Mouse (Mus musculus) stomach, embryonic 16.5 days (tissue): Measurements from ENCODE around the gene H2-Oa. TPM values are rescaled to one million over a fixed set of nuclear protein-coding genes. Genes with fewer than 3 reads are reported as not detected.

ENCODE experiments used
- ATAC-seq: fragments of 200-750 bp; cut with Nextera tagmentation; 2 replicates; pipeline ENCODE4 v1.8.0; 2017; ENCODE audit warnings: moderate number of reproducible peaks, moderate TSS enrichment; ENCODE audit not compliant: insufficient read depth, low FRiP score
- H3K27ac ChIP-seq: fragments of 300-500 bp; sonication (generic); 2 replicates; pipeline ENCODE4 v1.5.1; 2014; ENCODE audit warnings: low read length
- H3K27me3 ChIP-seq: fragments of 300-500 bp; sonication (generic); 2 replicates; pipeline ENCODE4 v1.6.1; 2014; ENCODE audit warnings: low read length, control low read depth, mixed read lengths; ENCODE audit not compliant: control insufficient read depth, insufficient read depth
- H3K36me3 ChIP-seq: fragments of 300-500 bp; sonication (generic); 2 replicates; pipeline ENCODE4 v1.6.1; 2014; ENCODE audit warnings: low read length; ENCODE audit not compliant: control insufficient read depth, insufficient read depth
- H3K4me1 ChIP-seq: fragments of 300-500 bp; sonication (generic); 2 replicates; pipeline ENCODE4 v1.6.1; 2014; ENCODE audit warnings: low read length, control low read depth, mixed read lengths; ENCODE audit not compliant: control insufficient read depth, insufficient read depth
- H3K4me2 ChIP-seq: fragments of 300-500 bp; sonication (generic); 2 replicates; pipeline ENCODE4 v1.6.1; 2014; ENCODE audit warnings: low read depth, low read length, mixed read lengths
- H3K4me3 ChIP-seq: fragments of 300-500 bp; sonication (generic); replicated peaks from 2 replicates; pipeline ENCODE4 v1.5.1; 2014; ENCODE audit warnings: mild to moderate bottlenecking, low read length
- H3K9ac ChIP-seq: fragments of 300-500 bp; sonication (generic); 2 replicates; pipeline ENCODE4 v1.6.1; 2014; ENCODE audit warnings: low read length
- H3K9me3 ChIP-seq: fragments of 300-500 bp; sonication (generic); replicated peaks from 2 replicates; pipeline ENCODE4 v1.6.1; 2016; ENCODE audit warnings: low read length, control low read depth; ENCODE audit not compliant: control insufficient read depth
- WGBS: fragments of 180-500 bp; shearing (Covaris S2); extraction: QIAGEN DNeasy Blood & Tissue Kit; methylation state at CpG from one replicate; pipeline ENCODE4 v1.1.7; 2014; 5-methylcytosine and 5-hydroxymethylcytosine counted together
- polyA plus RNA-seq: library from polyadenylated mRNA; unstranded; fragments of >200 nt; fragmentation: Nextera tagmentation; extraction: Ambion mirVana; gene quantifications from 2 replicates; pipeline ENCODE4 v1.2.1, GENCODE M21; 2015

The H2-Oa gene
- polyA plus RNA-seq, 1 experiment from 2014 or later, result 0.61 TPM

- H3K36me3 ChIP-seq, result peaks cover 29% of the 10 kb centered on the region
- peaks cover 18% of the 10 kb centered on the region for H3K4me1 ChIP-seq
- H3K9ac ChIP-seq, result peak overlapping the region; percentile 87
- WGBS, result under 1% methylated on average over 38 of the region's 38 CpGs
- H3K27ac ChIP-seq, result peak overlapping the region; percentile 78
- ATAC-seq, result no peak
- no peaks in the 10 kb centered on the region for H3K27me3 ChIP-seq
- peak overlapping the region; percentile 96 for H3K4me3 ChIP-seq
- peak overlapping the region; percentile 97 for H3K4me2 ChIP-seq
- no peaks in the 10 kb centered on the region for H3K9me3 ChIP-seq
These were observed 26.7 kb downstream of the H2-Oa start for GRCm38 (mm10) chr17:34118873-34119248.

DNA sequence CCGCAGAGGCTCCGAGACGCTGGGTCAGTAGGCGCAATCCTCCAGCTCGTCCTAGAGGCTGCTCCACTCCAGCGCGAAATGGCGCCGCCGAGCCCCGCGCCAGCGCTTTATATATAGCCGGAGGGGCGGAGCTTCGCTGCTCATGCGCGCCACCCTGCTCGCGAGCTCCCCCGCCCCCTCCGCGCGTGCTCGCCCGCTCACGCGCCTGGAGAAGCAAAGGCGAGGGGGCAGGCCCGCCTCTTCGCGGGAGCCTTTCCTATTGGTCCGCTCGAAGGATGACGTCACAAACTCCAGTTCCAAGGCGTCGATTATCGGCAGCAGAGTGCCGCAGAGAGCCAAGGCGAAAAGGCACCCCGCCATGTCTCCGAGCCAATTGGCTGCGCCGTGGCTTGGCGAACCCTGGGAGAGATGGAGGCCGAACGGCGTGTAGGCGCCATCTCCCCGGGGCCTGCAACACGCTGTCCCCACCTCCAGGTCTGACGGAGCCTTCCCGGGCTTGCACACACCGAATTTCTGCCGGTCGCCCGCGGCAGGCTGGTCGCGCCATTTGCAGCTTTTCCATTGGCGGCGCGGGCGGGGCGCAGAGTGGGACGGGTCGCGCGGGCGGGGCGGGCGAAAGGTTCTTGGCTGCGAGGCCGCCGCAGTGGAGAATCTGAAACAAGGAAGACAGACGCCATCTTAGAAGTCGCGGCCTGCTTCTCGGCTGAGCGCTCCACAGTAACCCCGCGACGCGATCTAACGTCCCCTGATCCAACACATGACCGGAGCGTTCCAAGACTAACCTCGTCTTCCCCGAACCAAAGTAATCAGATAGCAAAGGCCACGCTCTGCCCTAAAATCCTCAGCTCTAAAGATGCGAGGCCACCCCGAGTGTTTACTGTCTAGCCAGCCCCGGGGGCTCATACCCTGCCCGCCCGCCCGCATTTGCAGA, 27.4 kb downstream of the H2-Oa start, which contains the start of gene H2-DMa:
Gene H2-DMa, plus strand, starts transcription at position 293 of the 931 bp plus-strand sequence.
- Histone ChIP-seq H3K4me3 (peak within 1 kb of the TSS; percentile 96), H3K4me1 (peaks cover 20% of the 10 kb centered on the region), H3K27me3 (no peaks in the 10 kb centered on the region), H3K36me3 (peaks cover 23% of the 10 kb centered on the region), H3K9me3 (no peaks in the 10 kb centered on the region), H3K9ac (peak within 1 kb of the TSS; percentile 99), H3K4me2 (peak within 1 kb of the TSS; percentile 97), H3K27ac (peak within 1 kb of the TSS; percentile 100)
- 1% methylated on average over 96 of the region's 96 CpGs for WGBS
- peak; percentile 80 for ATAC-seq

DNA sequence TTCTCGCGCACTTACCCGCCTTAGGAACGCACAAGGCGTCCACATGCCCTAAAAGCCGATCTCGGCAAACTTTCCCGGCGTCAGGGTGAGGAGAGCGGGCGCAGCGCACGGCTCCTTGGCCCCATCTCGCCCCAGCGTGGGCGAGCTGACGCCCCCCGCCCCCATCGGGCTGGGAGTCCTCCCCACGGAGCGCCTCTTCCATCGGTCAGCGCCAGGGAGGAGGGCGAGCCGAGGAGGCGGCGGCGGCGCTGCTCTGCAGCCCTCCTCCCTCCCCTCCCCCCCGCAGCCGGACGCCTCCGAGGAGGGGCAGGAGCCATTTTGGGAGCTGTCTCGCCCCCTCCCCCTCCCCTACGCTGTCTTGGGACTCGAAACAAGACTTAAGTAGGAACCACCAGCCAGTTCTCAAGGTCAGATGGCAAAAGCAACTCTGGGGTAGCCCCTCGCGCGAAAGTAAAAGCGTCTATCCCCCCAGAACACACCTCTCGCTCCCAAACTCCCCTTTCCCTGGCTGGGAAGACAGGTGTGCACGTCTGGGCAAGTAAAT, 28.1 kb downstream of the H2-Oa start:
- H3K9ac ChIP-seq, result peak overlapping the region; percentile 99
- peak overlapping the region; percentile 100 for H3K27ac ChIP-seq
- no peaks in the 10 kb centered on the region for H3K27me3 ChIP-seq
- under 1% methylated on average over 42 of the region's 42 CpGs for WGBS
- H3K36me3 ChIP-seq, result peaks cover 15% of the 10 kb centered on the region
- ATAC-seq, result peak; percentile 30
- H3K4me2 ChIP-seq, result peak overlapping the region; percentile 83
- peaks cover 23% of the 10 kb centered on the region for H3K4me1 ChIP-seq
- no peaks in the 10 kb centered on the region for H3K9me3 ChIP-seq
- H3K4me3 ChIP-seq, result peak overlapping the region; percentile 96

- Histone ChIP-seq H3K9me3 (no peaks in the 10 kb centered on the region), H3K27ac (peak overlapping the region; percentile 100), H3K4me3 (peak overlapping the region; percentile 96), H3K9ac (peak overlapping the region; percentile 99), H3K36me3 (peaks cover 11% of the 10 kb centered on the region), H3K27me3 (no peaks in the 10 kb centered on the region), H3K4me1 (peaks cover 20% of the 10 kb centered on the region), H3K4me2 (peak overlapping the region; percentile 83)
- WGBS, result 0% methylated on average over 30 of the region's 31 CpGs
- ATAC-seq, result peak; percentile 20
These were observed 28.7 kb downstream of the H2-Oa start for GRCm38 (mm10) chr17:34120814-34121171.

GRCm38 (mm10) chr17:34121172-34121878, 29.2 kb downstream of the H2-Oa start:
- Histone ChIP-seq H3K9me3 (no peaks in the 10 kb centered on the region), H3K27me3 (no peaks in the 10 kb centered on the region), H3K36me3 (peaks cover 11% of the 10 kb centered on the region; the same call in 1 of the 2 replicates), H3K4me2 (peak overlapping the region; percentile 83), H3K4me3 (peak overlapping the region; percentile 96), H3K4me1 (peaks cover 19% of the 10 kb centered on the region), H3K9ac (peak overlapping the region; percentile 99), H3K27ac (peak overlapping the region; percentile 100)
- peak; percentile 31 for ATAC-seq
- under 1% methylated on average over 35 of the region's 35 CpGs for WGBS

DNA sequence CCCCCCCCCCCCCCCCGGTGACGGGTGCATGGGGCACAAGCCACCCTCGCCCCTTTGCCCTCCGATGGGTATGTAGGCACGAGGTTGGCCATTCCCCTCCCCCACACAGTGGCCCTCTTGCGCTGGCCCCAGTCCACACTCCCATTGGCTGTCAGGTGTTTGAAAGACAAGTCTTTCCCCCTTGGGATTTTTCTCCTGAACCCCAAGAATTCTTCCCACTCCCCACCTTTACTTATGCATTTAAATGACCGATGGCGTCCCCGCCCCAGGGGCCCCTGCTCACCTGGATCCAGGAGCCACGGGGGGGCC, 29.7 kb downstream of the H2-Oa start:
- H3K4me1 ChIP-seq, result peaks cover 15% of the 10 kb centered on the region
- peak overlapping the region; percentile 83 for H3K4me2 ChIP-seq
- WGBS, result 2% methylated on average over 9 of the region's 10 CpGs
- H3K9me3 ChIP-seq, result no peaks in the 10 kb centered on the region
- peak overlapping the region; percentile 100 for H3K27ac ChIP-seq
- H3K4me3 ChIP-seq, result peak overlapping the region; percentile 96
- ATAC-seq, result no peak
- peak overlapping the region; percentile 99 for H3K9ac ChIP-seq
- peaks cover 6% of the 10 kb centered on the region; the same call in 1 of the 2 replicates for H3K36me3 ChIP-seq
- no peaks in the 10 kb centered on the region for H3K27me3 ChIP-seq

- peak within 1 kb of the TSS; percentile 100 for H3K27ac ChIP-seq
- ATAC-seq, result peak; percentile 68
- H3K9ac ChIP-seq, result peak within 1 kb of the TSS; percentile 99
- no peaks in the 10 kb centered on the region for H3K27me3 ChIP-seq
- no peaks in the 10 kb centered on the region for H3K9me3 ChIP-seq
- H3K4me2 ChIP-seq, result peak within 1 kb of the TSS; percentile 83
- peak within 1 kb of the TSS; percentile 96 for H3K4me3 ChIP-seq
- H3K4me1 ChIP-seq, result peaks cover 19% of the 10 kb centered on the region
- 0 out of 2 replicates have a peak, but pooled peaks cover 4% of the 10 kb centered on the region for H3K36me3 ChIP-seq
- WGBS, result under 1% methylated on average over 70 of the region's 75 CpGs
These were observed 30.2 kb downstream of the H2-Oa start, which contains the start of gene Brd2 for GRCm38 (mm10) chr17:34122188-34122984. Gene Brd2 (minus strand): TSS chr17:34122634.

DNA sequence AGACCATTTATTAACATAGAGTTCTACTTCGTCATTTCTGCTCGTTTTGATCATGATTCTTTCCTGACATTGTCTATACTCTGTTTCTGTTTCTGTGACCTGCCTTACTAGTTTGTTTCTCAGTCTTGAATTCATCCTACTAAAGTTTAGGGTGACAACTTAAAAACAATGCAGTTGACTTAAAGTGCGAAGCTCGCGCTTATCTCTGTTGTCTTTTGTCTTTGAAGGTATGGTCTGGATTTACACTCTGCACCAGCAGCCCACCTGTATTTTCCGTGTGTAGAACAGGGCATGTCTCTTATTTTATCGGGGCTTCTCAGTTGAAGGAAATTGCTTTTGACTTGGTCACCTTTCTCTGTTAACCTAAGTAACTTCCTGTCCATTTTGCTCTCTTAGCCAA, 31.0 kb downstream of the H2-Oa start:
- peak overlapping the region; percentile 100 for H3K27ac ChIP-seq
- H3K36me3 ChIP-seq, result 0 out of 2 replicates have a peak, but pooled peaks cover 4% of the 10 kb centered on the region
- no peaks in the 10 kb centered on the region for H3K27me3 ChIP-seq
- no peak for ATAC-seq
- peak overlapping the region; percentile 83 for H3K4me2 ChIP-seq
- WGBS, result 1% methylated on average over 7 of the region's 7 CpGs
- H3K9me3 ChIP-seq, result no peaks in the 10 kb centered on the region
- peak overlapping the region; percentile 96 for H3K4me3 ChIP-seq
- peaks cover 22% of the 10 kb centered on the region for H3K4me1 ChIP-seq
- peak overlapping the region; percentile 99 for H3K9ac ChIP-seq
